Mouse (Mus musculus): ENCODE results near the gene Ppcs. TPM values are rescaled to one million over a fixed set of nuclear protein-coding genes. Genes with fewer than 3 reads are reported as not detected.
A peak's percentile ranks its signal among the peaks of the same experiment; 100 is the strongest.

Gene Ppcs
- polyA plus RNA-seq, 1 experiment = 10.4 TPM

DNA sequence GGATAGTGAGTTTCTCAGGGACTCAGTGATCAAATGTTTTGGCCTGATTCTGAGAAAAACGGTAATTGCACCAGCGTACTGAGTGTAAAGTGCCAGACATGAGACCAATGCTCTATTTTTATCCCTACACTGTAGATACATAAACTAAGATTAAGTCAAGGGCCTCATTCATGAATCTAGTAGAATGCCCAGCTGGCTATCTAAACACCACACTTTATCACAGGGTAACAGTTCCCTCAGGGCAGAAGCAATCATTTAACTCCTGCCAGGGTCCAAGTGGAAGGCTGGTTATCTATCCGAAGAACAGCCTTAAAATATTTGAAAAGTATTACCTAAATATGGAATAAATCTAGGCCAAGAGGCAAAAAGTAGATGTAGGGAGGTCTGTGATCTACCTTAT lies 4.3 kb downstream of the Ppcs start:
- TF ChIP-seq CTCF (IDR thresholded peaks at IDR 0.05; ENCODE audit: borderline replicate concordance, extremely low read depth, insufficient read depth, insufficient read length) (no peak), POLR2A (IDR thresholded peaks at IDR 0.05; ENCODE audit: borderline replicate concordance, extremely low read depth, insufficient read depth, insufficient read length, poor library complexity, severe bottlenecking) (no peak)
- DNase-seq (ENCODE audit: low read depth) = no peak

- no peak for TF ChIP-seq POLR2A (IDR thresholded peaks at IDR 0.05; ENCODE audit: borderline replicate concordance, extremely low read depth, insufficient read depth, insufficient read length, poor library complexity, severe bottlenecking)
- TF ChIP-seq CTCF (IDR thresholded peaks at IDR 0.05; ENCODE audit: borderline replicate concordance, extremely low read depth, insufficient read depth, insufficient read length) = no peak
- DNase-seq (ENCODE audit: low read depth) = no peak
These were observed 5.0 kb downstream of the Ppcs start for GRCm38 (mm10) chr4:119417270-119417669.

- DNase-seq (ENCODE audit: low read depth) = peak; percentile 98
- TF ChIP-seq CTCF (IDR thresholded peaks at IDR 0.05; ENCODE audit: borderline replicate concordance, extremely low read depth, insufficient read depth, insufficient read length) = no peak
- TF ChIP-seq POLR2A (IDR thresholded peaks at IDR 0.05; ENCODE audit: borderline replicate concordance, extremely low read depth, insufficient read depth, insufficient read length, poor library complexity, severe bottlenecking) = peak; percentile 29; the same call in 1 of the 2 replicates
These were observed 7.0 kb downstream of the Ppcs start, which contains the start of gene Ccdc30 for GRCm38 (mm10) chr4:119415072-119415753. Gene Ccdc30, minus strand, starts transcription at chr4:119415521.

DNA sequence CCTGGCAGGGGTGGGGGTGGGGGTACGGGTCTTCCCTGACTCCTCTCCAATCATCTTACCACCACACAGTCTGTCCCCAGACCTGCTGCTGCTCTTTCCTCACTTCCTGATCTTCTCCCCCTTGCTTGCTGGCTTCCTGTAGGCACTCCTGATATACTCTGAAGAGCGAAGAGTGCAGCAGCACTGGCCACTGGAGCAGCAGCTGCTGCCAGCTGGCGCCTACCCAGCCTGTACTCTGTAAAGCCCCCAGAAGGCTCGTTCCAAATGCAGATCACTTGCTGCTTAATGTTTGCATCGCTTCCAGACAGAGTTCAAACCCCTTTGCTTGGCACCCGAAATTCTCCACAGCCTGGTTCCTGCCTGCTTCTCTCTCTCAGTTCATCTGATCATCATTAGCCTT lies 9.4 kb downstream of the Ppcs start:
- no peak for TF ChIP-seq CTCF (IDR thresholded peaks at IDR 0.05; ENCODE audit: borderline replicate concordance, extremely low read depth, insufficient read depth, insufficient read length)
- TF ChIP-seq POLR2A (IDR thresholded peaks at IDR 0.05; ENCODE audit: borderline replicate concordance, extremely low read depth, insufficient read depth, insufficient read length, poor library complexity, severe bottlenecking) = no peak
- DNase-seq (ENCODE audit: low read depth) = peak; percentile 83

GRCm38 (mm10) chr4:119411877-119412650 lies 10.2 kb downstream of the Ppcs start:
- TF ChIP-seq POLR2A (IDR thresholded peaks at IDR 0.05; ENCODE audit: borderline replicate concordance, extremely low read depth, insufficient read depth, insufficient read length, poor library complexity, severe bottlenecking) = no peak
- no peak for TF ChIP-seq CTCF (IDR thresholded peaks at IDR 0.05; ENCODE audit: borderline replicate concordance, extremely low read depth, insufficient read depth, insufficient read length)
- no peak for DNase-seq (ENCODE audit: low read depth)

GRCm38 (mm10) chr4:119403431-119403830 lies 18.8 kb downstream of the Ppcs start:
- no peak for DNase-seq (ENCODE audit: low read depth)
- no peak for TF ChIP-seq CTCF (IDR thresholded peaks at IDR 0.05; ENCODE audit: borderline replicate concordance, extremely low read depth, insufficient read depth, insufficient read length)
- TF ChIP-seq POLR2A (IDR thresholded peaks at IDR 0.05; ENCODE audit: borderline replicate concordance, extremely low read depth, insufficient read depth, insufficient read length, poor library complexity, severe bottlenecking) = no peak

DNA sequence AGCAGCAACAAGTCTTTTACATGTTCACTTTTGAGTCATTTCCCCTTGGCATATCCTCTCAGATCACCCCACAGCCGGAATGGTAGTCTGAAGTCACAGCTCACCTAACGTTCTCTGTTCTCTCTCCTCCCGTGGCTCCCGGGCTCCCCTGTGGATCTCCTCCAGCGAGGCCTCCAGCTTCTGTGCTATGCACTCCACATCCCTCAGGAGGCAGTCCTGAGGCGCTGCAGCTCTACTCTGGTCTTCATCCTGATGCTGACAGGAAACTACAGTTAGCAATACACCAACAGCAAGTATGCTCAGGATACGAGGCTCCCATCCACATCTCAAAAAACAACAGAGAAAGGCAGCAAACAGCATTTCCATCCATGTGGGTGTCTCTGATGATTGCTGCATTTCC lies 21.3 kb downstream of the Ppcs start:
- DNase-seq (ENCODE audit: low read depth) = no peak

DNA sequence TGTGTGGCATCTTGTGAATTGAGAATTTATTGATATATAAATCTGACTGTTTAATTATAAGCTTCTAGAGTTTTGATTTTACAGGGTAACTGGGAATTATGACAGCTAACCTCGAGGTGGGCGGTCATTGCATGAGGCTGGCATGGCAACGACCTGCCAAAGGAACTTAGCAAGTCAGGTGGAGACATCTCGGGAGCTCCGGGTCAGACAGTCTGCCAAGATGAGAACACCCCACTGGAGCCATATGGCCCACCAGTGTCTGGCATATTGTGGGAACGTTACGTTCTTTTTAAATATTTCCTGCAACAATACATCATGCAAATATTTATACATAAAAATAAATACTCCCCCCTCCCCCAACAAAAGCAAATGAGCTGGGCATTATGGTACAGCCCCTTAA lies 23.5 kb downstream of the Ppcs start:
- no peak for DNase-seq (ENCODE audit: low read depth)
- TF ChIP-seq CTCF (IDR thresholded peaks at IDR 0.05; ENCODE audit: borderline replicate concordance, extremely low read depth, insufficient read depth, insufficient read length) (no peak), POLR2A (IDR thresholded peaks at IDR 0.05; ENCODE audit: borderline replicate concordance, extremely low read depth, insufficient read depth, insufficient read length, poor library complexity, severe bottlenecking) (no peak)

More for the DNA sequence above, 21.3 kb downstream of the Ppcs start:
- TF ChIP-seq CTCF (IDR thresholded peaks at IDR 0.05; ENCODE audit: borderline replicate concordance, extremely low read depth, insufficient read depth, insufficient read length) (no peak), POLR2A (IDR thresholded peaks at IDR 0.05; ENCODE audit: borderline replicate concordance, extremely low read depth, insufficient read depth, insufficient read length, poor library complexity, severe bottlenecking) (no peak)

DNA sequence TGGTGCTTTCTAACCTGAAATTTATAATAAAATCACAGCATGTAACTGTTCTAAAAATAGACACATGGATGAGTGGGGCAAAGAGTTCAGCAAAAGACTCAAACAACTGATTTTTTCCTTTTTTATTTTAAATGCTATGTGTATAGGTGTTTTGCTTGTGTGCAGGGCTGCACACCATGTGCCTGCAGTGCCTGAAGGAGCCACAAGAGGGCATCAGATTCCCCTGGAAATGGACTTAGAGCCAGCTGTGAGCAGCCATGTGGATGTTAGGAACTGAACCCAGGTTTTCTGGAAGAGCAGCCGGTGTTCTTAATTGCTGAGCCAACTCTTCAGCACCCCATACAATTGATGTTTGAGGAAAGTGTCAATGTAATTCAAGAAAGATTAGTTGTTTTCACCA lies 31.9 kb downstream of the Ppcs start:
- peak; percentile 30 for DNase-seq (ENCODE audit: low read depth)
- no peak for TF ChIP-seq POLR2A (IDR thresholded peaks at IDR 0.05; ENCODE audit: borderline replicate concordance, extremely low read depth, insufficient read depth, insufficient read length, poor library complexity, severe bottlenecking)
- peak; percentile 59; the same call in 1 of the 2 replicates for TF ChIP-seq CTCF (IDR thresholded peaks at IDR 0.05; ENCODE audit: borderline replicate concordance, extremely low read depth, insufficient read depth, insufficient read length)

DNA sequence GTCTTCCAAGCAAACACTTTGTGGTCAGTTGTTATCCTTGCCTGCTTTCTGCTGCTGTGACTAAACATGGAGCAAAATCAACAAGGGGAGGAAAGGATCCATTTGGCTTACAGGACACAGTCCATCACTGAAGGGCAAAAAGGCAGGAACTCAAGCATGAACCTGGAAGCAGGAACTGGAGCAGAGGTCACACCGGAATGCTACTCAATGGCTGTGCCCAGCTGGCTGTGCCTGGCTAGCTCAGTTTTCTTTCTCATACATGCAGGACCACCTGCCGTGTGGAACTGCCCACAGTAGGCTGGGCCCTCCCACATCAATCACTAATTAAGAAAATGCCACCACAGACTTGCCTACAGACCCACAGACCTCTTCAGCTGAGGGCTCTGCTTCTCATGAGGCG lies 33.0 kb downstream of the Ppcs start:
- no peak for DNase-seq (ENCODE audit: low read depth)
- TF ChIP-seq CTCF (IDR thresholded peaks at IDR 0.05; ENCODE audit: borderline replicate concordance, extremely low read depth, insufficient read depth, insufficient read length) = no peak

DNA sequence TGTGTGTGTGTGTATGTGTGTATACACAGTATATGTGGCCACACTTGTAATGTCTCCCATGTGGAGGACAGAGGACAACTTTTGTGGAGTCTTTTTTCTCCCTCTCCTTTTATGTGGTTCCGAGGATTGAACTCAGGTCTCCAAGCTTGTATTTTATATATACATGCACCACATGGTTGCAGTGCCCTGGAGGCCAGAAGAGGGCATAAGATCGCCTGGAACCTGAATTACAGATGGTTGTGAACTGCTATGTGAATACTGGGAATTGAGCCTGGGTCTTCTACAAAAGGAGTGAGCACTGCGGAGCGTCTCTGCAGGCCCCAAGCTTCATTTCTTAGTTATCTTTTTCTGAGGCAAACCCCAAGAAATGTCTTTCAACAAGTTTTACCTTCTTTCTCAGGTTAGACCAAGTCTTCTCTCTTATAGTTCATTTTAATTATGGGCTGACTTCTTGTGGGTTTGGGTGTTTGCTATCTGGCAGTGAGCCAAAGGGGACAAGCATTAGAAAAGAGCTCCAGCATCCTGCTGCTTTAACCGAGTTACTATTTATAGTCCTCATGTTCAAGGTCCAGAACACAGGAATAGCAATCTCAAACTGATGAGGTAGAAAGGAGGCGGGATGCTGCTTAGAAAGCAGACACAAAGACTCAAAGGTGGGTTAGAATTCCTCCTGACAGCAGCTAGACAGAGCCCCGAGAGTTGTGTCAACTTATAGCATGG lies 40.6 kb downstream of the Ppcs start:
- DNase-seq (ENCODE audit: low read depth) = no peak

More for the DNA sequence above, 40.6 kb downstream of the Ppcs start:
- TF ChIP-seq POLR2A (IDR thresholded peaks at IDR 0.05; ENCODE audit: borderline replicate concordance, extremely low read depth, insufficient read depth, insufficient read length, poor library complexity, severe bottlenecking) = no peak
- no peak for TF ChIP-seq CTCF (IDR thresholded peaks at IDR 0.05; ENCODE audit: borderline replicate concordance, extremely low read depth, insufficient read depth, insufficient read length)

Measured in brain, embryonic 14.5 days (tissue).